Mouse (Mus musculus): ENCODE measurements around the gene Bri3.
"Not testable (repeated sequence)": the region's sequence is repeated elsewhere in the genome, so short reads cannot be mapped to it uniquely, and the experiment has no call there.

Gene Bri3

GRCm38 (mm10) chr5:144296090-144296604, 51.9 kb downstream of the Bri3 start:
- DNase-seq (ENCODE audit: low spot score) = no peak

GRCm38 (mm10) chr5:144303071-144303470, 58.8 kb downstream of the Bri3 start:
- no peak for DNase-seq (ENCODE audit: low spot score)

DNA sequence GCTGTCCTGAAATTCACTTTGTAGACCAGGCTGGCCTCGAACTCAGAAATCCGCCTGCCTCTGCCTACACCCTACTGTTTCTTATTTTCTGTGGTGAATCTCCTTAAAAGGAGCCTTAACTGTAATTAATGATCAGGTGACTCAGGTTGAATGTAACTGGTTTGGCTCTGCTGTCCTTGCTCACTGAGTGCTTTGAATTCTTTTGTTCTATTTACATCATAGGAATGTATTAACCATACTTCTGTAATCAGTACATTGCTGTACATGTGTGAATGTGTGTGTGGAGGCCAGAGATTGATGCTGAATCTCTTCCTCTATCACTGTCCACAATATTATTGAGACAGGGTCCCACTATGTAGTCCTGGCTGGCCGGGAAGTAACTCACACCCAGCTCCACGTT, 64.7 kb downstream of the Bri3 start:
- no peak for DNase-seq (ENCODE audit: low spot score)

- DNase-seq (ENCODE audit: low spot score) = no peak
These were observed 67.9 kb downstream of the Bri3 start for GRCm38 (mm10) chr5:144312183-144312582.

DNA sequence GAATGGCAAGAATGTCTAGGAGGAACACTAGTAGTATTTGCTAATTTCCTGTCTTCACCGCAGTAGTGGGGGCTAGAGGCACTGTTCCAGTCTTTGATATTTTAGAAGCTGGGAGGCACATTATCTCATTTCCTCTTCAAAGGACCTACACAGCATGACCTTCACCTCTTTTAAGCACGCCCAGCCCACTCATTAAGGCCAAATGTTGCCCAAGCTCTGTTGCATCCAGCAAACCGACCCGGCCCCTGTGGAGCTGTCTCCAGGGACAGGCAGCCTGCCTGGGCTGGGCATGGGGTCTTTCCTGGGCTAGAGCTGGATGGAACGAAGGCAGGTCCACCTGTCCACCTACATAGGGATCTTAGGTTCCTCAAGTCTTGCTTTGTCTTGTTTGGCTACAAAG, 69.1 kb downstream of the Bri3 start:
- DNase-seq (ENCODE audit: low spot score) = no peak

GRCm38 (mm10) chr5:144314731-144315494, 70.7 kb downstream of the Bri3 start:
- DNase-seq (ENCODE audit: low spot score) = no peak

DNA sequence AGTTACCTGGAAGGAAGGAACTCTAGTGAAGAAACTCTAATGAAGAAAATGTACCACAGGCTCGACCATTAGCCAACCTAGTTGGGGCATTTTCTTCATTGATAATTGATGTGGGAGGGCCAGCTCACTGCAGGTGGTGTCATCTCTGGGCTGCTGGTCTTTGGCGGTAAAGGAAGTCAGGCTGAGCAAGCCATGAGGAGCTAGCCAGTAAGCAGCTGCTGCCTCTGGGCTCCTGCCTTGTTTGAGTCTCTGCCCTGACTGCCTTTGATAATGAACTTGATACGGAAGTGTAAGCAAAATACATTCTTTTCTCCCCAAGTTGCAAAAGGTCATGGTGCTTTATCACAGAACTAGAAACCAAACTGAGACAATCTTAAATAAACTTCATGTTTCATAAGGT, 72.2 kb downstream of the Bri3 start:
- no peak for DNase-seq (ENCODE audit: low spot score)

- DNase-seq (ENCODE audit: low spot score) = no peak
These were observed 73.2 kb downstream of the Bri3 start for GRCm38 (mm10) chr5:144317426-144317825.

- no peak for DNase-seq (ENCODE audit: low spot score)
These were observed 74.0 kb downstream of the Bri3 start for GRCm38 (mm10) chr5:144318286-144318685.

GRCm38 (mm10) chr5:144321681-144322080, 77.4 kb downstream of the Bri3 start:
- no peak for DNase-seq (ENCODE audit: low spot score)

DNA sequence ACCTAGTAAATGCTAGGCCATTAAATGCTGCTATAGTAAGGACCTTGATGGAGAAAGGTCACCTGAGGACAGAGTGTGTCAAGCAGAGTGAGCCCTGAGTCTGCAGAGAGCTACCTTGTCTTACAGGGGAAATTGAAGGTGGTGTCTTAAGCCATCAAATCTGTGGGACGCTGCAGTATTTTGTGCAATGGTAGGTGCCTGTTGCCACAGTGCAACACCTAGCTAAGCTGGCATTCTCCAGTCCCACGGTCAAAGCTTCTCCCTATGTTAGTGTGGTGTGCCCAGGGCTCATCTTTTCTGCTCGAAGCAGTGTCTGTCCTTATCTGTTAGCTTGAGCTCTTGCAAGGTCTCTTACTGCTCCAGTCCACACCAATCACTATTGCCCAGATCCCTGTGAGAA, 78.5 kb downstream of the Bri3 start:
- DNase-seq (ENCODE audit: low spot score) = no peak

GRCm38 (mm10) chr5:144334010-144334409, 89.8 kb downstream of the Bri3 start:
- DNase-seq (ENCODE audit: low spot score) = no peak

- DNase-seq (ENCODE audit: low spot score) = not testable (repeated sequence)
These were observed 91.1 kb downstream of the Bri3 start for GRCm38 (mm10) chr5:144335357-144335756.

DNA sequence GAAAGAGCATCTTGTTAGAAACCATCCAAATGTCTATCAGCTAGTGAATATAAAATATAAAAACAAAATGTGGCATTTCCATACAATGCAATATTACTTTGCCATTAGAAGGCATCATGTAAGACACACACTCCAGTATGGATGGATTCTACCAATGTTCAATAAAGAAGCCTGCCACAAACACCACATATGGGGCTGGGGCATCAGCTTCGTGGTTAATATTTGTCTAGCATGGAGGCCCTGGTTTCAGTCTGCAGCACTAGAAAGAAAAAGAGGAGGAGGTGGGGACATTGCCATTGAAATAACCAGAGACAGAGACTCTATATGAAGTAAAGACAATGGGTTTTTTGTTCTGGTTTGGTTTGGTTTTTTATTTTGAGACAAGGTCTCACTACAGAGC, 94.5 kb downstream of the Bri3 start:
- no peak for DNase-seq (ENCODE audit: low spot score)

DNA sequence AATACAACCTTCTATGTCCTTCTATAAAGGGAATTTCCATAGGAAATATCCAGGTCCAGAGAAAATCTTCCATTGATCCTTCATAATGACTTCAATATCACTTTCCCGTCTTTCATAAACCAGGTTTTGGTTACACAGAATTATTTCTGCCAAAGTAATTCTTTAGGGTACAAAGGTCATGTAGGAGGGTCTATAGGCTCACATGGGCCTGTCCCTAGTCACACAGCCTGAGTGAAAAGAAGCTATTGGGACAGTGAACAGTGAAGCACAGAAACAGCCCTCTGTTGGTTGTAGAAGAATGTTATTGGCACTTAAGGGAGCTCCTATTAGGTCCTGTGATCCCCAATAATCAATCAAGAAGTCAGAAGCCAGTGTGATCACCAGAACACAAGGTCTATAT, 96.8 kb downstream of the Bri3 start:
- DNase-seq (ENCODE audit: low spot score) = no peak

GRCm38 (mm10) chr5:144344592-144344991, 100.4 kb downstream of the Bri3 start:
- DNase-seq (ENCODE audit: low spot score) = no peak

GRCm38 (mm10) chr5:144351185-144351584, 106.9 kb downstream of the Bri3 start:
- DNase-seq (ENCODE audit: low spot score) = no peak

GRCm38 (mm10) chr5:144352250-144353047, 108.2 kb downstream of the Bri3 start:
- no peak for DNase-seq (ENCODE audit: low spot score)

DNA sequence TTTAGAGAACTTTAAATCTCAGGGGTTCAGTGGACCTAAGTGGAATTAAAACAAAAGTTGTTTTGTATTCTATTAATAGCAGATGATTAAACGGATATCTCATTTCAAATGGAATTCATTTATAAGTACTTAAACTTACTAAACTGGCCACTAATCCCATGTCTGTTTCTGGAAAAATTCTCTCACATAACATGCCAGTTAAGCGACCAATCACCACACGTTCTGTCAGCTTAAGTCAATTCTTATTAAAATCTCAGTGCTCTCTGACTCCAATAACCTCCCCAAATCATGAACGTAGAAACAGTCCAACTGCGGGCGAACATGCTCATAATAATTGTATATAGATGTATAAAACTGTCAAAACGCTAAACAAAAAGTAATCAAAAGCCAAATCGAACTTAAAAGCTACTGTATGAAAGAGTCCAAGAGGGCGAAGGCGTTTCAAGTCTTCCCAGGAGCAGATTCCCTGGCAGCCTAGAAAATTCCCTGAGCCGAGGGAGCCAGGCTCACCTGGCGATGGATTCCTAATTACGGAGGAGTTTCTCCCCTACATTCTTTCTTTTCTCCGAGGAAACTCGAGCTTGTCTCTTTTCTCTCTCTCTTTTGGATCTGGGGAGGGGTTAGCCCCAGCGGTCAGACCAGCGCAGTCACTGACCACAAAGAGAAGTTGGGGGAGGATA, 112.7 kb downstream of the Bri3 start:
- no peak for DNase-seq (ENCODE audit: low spot score)

DNA sequence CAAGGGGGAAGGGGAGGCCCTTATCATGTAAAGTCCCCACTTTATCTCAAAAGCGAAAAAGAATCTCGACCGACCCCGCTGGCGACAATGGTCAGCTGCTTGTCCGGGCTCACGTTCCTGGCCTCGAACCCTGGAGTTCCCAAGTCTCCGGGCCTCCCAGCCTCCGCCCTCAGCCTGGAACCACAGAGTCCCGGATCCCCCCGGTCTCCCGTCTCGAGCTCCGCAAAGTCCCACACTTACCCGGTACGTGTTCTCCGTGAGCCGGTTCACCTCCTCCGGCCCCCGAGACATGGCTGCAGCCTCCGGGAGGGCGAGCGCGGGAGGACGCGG, 113.3 kb downstream of the Bri3 start:
- DNase-seq (ENCODE audit: low spot score) = no peak

DNA sequence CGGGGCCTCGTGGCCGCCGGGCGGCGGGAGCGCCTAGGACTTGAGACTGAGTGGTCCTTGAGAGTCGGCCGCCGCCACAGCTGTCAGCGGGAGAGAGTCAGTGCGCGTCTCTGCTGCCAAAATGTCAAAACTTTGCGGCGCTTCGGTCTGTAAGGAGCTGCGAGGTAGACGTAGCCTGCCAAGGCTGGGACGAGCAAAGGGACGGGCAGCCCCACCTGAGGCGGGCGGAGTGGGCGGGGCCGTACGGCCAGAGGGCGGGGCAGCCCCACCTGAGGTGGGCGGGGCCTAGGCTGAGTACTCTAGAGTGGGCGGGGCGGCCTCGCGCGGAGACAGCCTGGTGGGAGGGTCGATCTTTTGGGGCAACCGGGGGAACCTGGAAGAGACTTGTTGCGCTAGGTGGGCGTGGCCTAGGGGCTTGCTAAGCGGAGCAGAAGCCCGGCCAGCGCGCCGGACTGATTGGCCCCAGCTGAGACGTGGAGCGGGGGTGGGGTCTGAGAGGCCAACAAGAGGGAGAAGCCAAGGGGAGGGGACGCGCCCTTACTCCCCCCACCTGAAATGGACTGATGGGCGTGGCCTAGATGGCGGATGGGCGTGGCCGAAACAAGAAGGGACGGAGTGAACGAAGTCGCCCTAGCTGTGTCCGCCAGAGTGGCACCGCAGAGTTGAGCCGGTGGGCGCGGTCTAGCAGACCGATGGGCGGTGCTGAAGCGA, 113.8 kb downstream of the Bri3 start, which contains the start of gene Baiap2l1:
TSS of gene Baiap2l1 (minus strand) at position 232 of the 711 bp plus-strand sequence.
- DNase-seq (ENCODE audit: low spot score) = peak; percentile 38

DNA sequence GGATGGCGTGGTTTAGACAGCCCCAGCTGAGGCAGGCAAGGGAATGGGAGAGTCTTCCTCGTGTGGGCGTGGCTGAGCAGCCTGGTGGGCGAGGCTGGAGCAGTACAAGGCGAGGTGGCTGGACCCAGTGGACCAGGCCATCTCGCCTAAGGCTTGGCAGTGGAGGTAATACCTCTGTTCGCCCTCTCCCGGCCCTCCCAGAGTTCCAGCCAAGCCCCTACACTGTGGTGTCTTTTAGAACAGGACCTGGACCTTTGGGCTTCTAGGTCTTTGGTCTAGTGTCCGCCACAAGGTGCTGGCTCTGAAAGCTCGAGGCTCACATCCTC, 114.3 kb downstream of the Bri3 start:
- DNase-seq (ENCODE audit: low spot score) = no peak
